Mouse (Mus musculus) small intestine, adult 2 months (tissue): Measurements from ENCODE around the gene Cd163l1. TPM values are rescaled to one million over a fixed set of nuclear protein-coding genes. Genes with fewer than 3 reads are reported as not detected.

Experiments used
- H3K27ac ChIP-seq: fragments of 200-500 bp; 2 replicates; pipeline ENCODE4 v1.5.1; 2012; ENCODE audit warnings: low read depth, low read length, control low read depth, inconsistent platforms; ENCODE audit not compliant: insufficient read depth
- H3K27me3 ChIP-seq: fragments of 200-500 bp; 2 replicates; pipeline ENCODE4 v1.6.1; 2012; ENCODE audit warnings: mild to moderate bottlenecking, moderate library complexity, low read length, inconsistent platforms; ENCODE audit not compliant: control insufficient read depth, insufficient read depth
- H3K36me3 ChIP-seq: fragments of 200-500 bp; 2 replicates; pipeline ENCODE4 v1.6.1; 2012; ENCODE audit warnings: mild to moderate bottlenecking, low read length, control low read depth, inconsistent platforms; ENCODE audit not compliant: control insufficient read depth, insufficient read depth
- H3K4me1 ChIP-seq: fragments of 200-500 bp; 2 replicates; pipeline ENCODE4 v1.6.1; 2012; ENCODE audit warnings: low read length, inconsistent platforms, mixed read lengths; ENCODE audit not compliant: control insufficient read depth, insufficient read depth, insufficient read length
- H3K4me3 ChIP-seq: fragments of 200-500 bp; 2 replicates; pipeline ENCODE4 v1.5.1; 2012; ENCODE audit warnings: low read depth, mild to moderate bottlenecking, control low read depth, inconsistent platforms, low read length, moderate library complexity
- CTCF ChIP-seq: fragments of 200-500 bp; IDR thresholded peaks from 2 replicates; pipeline ENCODE4 v1.5.1; 2012; ENCODE audit warnings: low read depth, mild to moderate bottlenecking, control low read depth, inconsistent platforms, low read length, moderate library complexity, mixed read lengths; ENCODE audit not compliant: insufficient replicate concordance, insufficient read length; ENCODE audit errors: extremely low read depth
- POLR2A ChIP-seq: fragments of 200-500 bp; IDR thresholded peaks from 2 replicates; pipeline ENCODE4 v1.6.1; 2012; ENCODE audit warnings: low read depth, mild to moderate bottlenecking, control low read depth, inconsistent platforms, low read length, moderate library complexity
- WGBS: fragments of 180-500 bp; shearing (Covaris S2); methylation state at CpG from one replicate; pipeline ENCODE4 v1.1.7; 2018; 5-methylcytosine and 5-hydroxymethylcytosine counted together
- polyA plus RNA-seq: library from polyadenylated mRNA; depleted of rRNA; stranded (reverse); fragments of >200 nt; gene quantifications from 2 replicates; pipeline ENCODE4 v1.2.3, GENCODE M21; 2012; rRNA removed

Cd163l1 gene
- 0.22 and 1.2 TPM in 2 replicates for polyA plus RNA-seq

DNA sequence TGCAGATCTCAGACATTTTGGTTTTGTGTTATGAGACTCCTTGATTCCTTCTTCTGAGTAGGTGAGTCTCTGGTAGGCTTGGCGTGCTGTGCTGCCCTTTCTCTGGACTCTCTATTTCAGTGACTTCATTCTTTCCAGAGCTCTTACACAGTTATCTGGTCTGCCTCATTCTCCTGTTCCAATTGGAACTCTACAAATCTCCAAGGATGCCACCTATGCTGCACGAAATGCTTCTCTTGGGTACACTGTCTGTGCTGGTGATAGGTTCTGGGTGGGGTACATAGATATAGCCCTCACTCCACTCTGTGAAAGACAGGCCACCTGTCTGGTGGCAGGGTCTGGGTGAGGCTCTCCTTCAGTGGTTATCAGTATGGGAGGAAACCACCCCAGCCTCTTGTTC is at the start of gene Cd163l1:
Cd163l1 (plus strand) TSS at position 301 of the 400 bp plus-strand sequence.
- TF ChIP-seq CTCF (no peak), POLR2A (no peak)

DNA sequence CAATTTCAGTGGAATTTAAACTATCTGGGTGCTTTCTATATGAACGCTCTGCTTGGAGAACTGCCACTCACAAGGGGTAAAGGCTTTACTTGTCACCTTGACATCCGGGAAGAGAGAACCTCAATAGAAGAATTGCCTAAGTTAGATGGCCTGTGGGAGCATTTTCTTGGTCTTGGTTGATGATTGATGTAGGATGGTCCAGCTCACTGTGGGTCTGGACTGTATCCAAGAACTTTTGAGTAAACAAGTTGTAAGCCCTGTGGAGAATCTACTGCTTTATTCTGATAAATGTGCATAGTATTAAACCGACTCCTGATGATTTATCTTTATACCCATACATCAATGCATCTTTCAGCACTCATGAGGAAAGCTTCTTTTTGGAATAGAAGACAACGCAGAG is 48.7 kb upstream of the Cd163l1 start:
- no peaks in the 10 kb centered on the region for H3K4me1 ChIP-seq
- no peak overlapping the region for H3K4me3 ChIP-seq
- no peak for TF ChIP-seq POLR2A
- no peak for TF ChIP-seq CTCF
- H3K27ac ChIP-seq: no peak overlapping the region
- 74% methylated on average over 4 of the region's 4 CpGs for WGBS
- H3K36me3 ChIP-seq: no peaks in the 10 kb centered on the region
- H3K27me3 ChIP-seq: no peaks in the 10 kb centered on the region

More for the DNA sequence above, at the start of gene Cd163l1:
- Histone ChIP-seq H3K4me3 (no peak within 1 kb of the TSS), H3K36me3 (no peaks in the 10 kb centered on the region), H3K27ac (no peak within 1 kb of the TSS), H3K27me3 (no peaks in the 10 kb centered on the region), H3K4me1 (no peaks in the 10 kb centered on the region)
- 80% methylated on average over 2 of the region's 2 CpGs for WGBS

DNA sequence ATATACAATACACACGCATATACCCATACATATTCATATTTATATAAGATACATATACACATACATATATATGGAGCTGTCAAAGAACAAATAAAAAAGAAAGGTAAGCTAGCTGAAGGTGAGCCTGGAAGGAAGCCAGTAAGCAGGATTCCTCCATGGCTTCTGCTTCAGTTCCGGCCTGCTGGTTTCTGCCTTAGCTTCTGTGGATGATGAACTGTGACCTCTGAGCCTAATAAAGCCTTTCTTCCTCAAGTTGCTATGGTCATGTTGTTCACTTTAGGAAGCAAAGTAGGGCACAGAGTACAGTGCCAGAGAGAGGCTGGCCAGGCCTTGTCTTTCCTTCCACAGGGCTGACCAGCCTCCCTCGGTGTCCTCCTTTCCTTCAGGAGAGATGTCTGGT is 47.2 kb upstream of the Cd163l1 start:
- H3K27ac ChIP-seq: no peak overlapping the region
- no peak for TF ChIP-seq POLR2A
- no peak for TF ChIP-seq CTCF
- 83% methylated on average over 3 of the region's 3 CpGs for WGBS
- H3K36me3 ChIP-seq: no peaks in the 10 kb centered on the region
- H3K27me3 ChIP-seq: no peaks in the 10 kb centered on the region
- H3K4me3 ChIP-seq: no peak overlapping the region
- H3K4me1 ChIP-seq: no peaks in the 10 kb centered on the region

DNA sequence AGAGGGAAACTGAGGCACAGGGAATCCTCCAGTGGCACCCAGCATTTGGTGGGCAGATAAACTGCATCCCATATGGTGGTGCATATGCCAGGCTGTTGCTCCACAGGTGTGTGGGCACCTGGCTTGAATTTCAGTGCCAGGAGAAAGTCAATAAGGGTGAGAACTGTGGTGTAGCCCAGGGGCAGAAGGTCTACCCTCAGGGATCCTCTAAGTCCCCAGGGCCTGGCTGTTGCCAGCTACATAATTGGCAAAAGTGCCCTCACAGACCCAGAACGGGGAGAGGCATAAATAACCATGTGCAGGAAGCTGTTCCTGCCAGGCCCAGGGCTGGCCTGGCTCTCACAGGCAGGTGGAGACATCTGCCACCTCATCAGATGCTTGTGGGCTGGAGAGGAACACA is 45.1 kb upstream of the Cd163l1 start, which contains the start of gene Olfr523:
Olfr523 (plus strand) TSS at position 282 of the 400 bp plus-strand sequence.
- Histone ChIP-seq H3K4me3 (no peak within 1 kb of the TSS), H3K27me3 (no peaks in the 10 kb centered on the region), H3K27ac (no peak within 1 kb of the TSS), H3K36me3 (no peaks in the 10 kb centered on the region), H3K4me1 (no peaks in the 10 kb centered on the region)
- TF ChIP-seq CTCF: no peak
- no peak for TF ChIP-seq POLR2A
- WGBS: 29% methylated on average over 1 of the region's 1 CpGs

DNA sequence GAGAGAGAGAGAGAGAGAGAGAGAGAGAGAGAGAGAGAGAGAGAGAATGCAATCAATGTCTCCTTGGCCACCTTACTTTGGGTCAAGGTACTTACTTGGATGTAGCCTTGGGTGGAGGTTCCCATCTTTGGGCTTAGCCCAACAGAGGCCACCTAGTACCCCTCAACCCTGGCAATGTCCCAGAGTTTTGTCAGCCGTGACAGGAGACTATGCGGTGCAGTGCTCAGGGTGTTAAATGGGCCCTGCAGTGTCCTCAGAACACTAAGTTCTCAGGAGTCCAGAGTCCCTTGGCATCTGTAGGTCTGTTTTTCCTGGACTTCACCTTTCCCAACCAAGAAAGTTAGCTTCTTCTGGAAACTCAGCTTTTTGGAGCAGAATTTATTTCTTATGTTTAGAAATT is 38.9 kb upstream of the Cd163l1 start:
- no peak overlapping the region for H3K4me3 ChIP-seq
- H3K27ac ChIP-seq: no peak overlapping the region
- no peaks in the 10 kb centered on the region for H3K4me1 ChIP-seq
- H3K36me3 ChIP-seq: no peaks in the 10 kb centered on the region
- H3K27me3 ChIP-seq: no peaks in the 10 kb centered on the region
- no peak for TF ChIP-seq POLR2A
- TF ChIP-seq CTCF: no peak
- whole genome bisulfite sequencing: 86% methylated on average over 2 of the region's 2 CpGs

DNA sequence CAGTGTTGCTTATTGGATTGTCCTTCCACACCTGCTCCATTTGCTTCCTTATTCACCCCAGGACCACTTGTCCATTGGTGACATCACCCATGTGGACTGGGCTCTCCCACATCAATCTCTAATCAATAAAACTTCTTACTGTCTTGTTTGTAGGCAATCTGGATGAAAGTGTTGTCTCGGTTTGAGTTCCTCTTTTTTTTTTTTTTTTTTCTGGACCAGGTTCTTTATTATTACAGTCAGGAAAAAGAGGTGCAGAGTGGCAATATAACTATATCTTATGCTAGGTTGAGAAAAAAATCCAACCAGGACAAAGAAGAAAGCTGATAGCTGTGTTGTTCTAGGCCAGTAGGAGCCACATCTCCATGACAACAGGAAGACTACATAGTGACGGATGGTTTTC is 37.4 kb upstream of the Cd163l1 start:
- no peak for TF ChIP-seq POLR2A
- no peak for TF ChIP-seq CTCF
- no peaks in the 10 kb centered on the region for H3K4me1 ChIP-seq

DNA sequence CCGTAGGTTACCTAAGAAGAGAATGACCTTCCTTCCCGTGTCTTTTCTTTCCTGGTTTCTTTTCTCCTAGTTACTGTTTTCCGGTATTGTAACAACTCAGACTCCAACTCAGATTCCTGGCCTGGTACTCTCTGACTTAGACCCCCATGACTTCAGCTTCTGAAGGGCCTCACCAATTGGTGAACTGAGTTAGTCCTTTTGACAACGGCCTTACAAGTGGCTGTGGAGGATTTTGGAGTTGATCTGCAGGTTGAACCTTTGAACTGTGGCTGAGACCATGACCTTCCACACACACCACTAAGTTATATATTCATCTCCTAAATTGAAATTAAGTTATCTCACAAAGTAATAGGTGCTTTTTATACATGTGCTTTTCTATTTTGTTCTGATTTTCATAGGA is 33.9 kb upstream of the Cd163l1 start:
- no peak for TF ChIP-seq CTCF
- no peak for TF ChIP-seq POLR2A
- WGBS: 77% methylated on average over 4 of the region's 4 CpGs

More for the DNA sequence above, 37.4 kb upstream of the Cd163l1 start:
- H3K27me3 ChIP-seq: no peaks in the 10 kb centered on the region
- WGBS: 61% methylated on average over 2 of the region's 2 CpGs
- H3K27ac ChIP-seq: no peak overlapping the region
- no peaks in the 10 kb centered on the region for H3K36me3 ChIP-seq
- H3K4me3 ChIP-seq: no peak overlapping the region

More for the DNA sequence above, 33.9 kb upstream of the Cd163l1 start:
- H3K36me3 ChIP-seq: no peaks in the 10 kb centered on the region
- no peaks in the 10 kb centered on the region for H3K27me3 ChIP-seq
- H3K27ac ChIP-seq: no peak overlapping the region
- no peaks in the 10 kb centered on the region for H3K4me1 ChIP-seq
- no peak overlapping the region for H3K4me3 ChIP-seq
